Mouse (Mus musculus): ENCODE data around the gene Dkk1. TPM values are rescaled to one million over a fixed set of nuclear protein-coding genes. Genes with fewer than 3 reads are reported as not detected.
"Not testable (repeated sequence)": the region's sequence is repeated elsewhere in the genome, so short reads cannot be mapped to it uniquely, and the experiment has no call there.

The Dkk1 gene
- total RNA-seq (2021), result not detected
- long read RNA-seq, experiment 1, result 0 reads
- long read RNA-seq, experiment 2, result 0 reads

DNA sequence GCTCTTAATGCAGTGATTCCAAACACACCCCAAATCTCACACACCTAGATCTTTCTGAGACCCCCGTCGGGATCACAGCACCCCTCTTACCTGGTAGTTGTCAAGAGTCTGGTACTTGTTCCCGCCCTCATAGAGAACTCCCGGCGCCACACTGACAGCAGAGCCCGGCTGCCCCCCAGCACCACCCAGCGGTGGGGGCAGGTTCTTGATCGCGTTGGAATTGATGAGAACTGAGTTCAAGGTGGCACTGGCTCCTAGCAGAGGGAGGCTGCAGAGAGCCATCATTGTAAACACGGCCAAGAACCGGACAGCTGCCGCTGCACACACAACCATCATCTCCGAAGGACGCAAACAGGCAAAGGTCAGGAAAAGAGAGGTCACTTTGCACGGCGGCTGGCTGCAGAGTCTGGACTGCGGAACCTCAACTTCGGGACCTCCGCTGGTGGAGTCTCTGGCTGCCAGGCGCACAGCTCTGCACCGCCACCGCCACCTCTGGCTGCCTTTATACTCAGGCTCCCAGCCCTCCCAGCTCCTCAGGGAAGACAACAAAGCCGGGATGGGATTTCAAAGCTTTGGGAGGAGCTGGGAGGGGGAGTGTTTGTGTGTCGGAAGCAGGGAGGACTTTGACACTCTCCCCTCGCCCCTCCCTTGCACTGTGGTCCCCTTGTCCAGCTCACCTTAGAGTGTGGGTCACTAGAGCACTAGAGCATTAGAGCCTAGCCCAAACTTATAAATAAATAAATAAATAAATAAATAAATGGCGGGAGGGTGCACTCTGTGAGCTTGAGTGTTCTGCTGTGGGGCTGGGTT, at the start of gene Dkk1:
Dkk1 (minus strand) TSS at position 622 of the 810 bp plus-strand sequence.
- peak in 1 of 2 experiments; percentile 12 for DNase-seq (ENCODE audit: low spot score in 2 of 2)

- DNase-seq (ENCODE audit: low spot score in 2 of 2), result no peak
Observed at GRCm38 (mm10) chr19:30586366-30586765, 36.9 kb upstream of the Dkk1 start.

DNA sequence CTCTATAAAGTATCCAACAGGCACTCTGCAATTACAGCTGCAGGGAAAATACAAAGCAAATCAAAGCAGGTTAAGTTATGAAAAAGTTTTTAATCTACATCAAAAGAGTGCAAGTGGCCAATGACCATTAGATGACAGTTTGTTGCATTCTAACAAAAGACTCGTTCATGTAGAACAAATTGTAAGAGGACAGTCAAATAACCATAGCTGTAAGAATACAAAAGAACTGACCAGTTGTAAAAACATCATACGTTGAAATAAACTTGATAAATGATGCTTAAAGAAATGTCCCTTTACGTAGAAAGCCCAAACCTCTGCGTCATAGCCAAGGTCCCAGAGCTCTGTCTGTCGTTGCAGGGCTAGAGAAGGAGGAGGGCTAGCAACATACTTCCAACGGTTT, 15.1 kb upstream of the Dkk1 start:
- DNase-seq (ENCODE audit: low spot score in 2 of 2), result no peak

DNA sequence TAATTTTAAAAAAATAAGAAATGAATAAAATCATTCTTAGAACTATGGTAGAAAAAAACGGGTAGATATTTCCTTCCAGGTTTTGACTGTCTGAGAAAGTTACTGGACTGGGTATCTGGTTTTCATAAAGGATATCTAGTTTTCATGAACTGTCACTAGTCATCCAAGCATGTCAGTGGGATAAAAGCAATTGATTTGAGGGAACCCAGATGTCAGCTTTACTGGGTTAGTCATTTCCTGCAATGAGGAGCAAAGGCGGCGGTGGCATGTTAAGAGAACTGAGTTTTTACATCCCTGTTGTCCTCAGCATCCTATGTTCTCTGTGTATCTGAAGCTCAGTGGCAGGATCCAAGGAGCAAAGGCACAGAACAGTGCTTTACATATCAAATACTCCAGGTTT, 14.4 kb upstream of the Dkk1 start:
- DNase-seq (ENCODE audit: low spot score in 2 of 2), result no peak

DNA sequence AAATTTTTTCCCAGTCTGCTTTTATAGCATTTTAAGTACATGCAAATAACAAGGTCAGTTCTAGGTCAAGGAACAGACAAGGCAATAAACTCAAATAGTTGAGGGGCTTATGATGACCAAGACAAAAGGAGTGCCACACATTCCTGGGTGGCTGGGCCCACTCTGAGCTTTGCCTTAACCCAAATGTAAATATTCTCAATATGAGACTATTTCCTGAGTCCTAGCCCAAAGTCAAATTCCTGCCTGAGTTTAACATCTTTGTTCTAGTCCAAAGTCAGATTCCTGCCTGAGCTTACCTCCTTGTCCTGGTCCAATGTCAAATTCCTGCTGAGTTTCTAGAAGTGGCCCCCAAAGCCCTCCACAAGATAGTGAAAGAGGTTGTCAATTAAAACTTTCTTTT, 8.6 kb upstream of the Dkk1 start:
- no peak for DNase-seq (ENCODE audit: low spot score in 2 of 2)

GRCm38 (mm10) chr19:30554467-30554881, 5.0 kb upstream of the Dkk1 start:
- peak; percentile 39 to 68 for DNase-seq (ENCODE audit: low spot score in 2 of 2)

- no peak for DNase-seq (ENCODE audit: low spot score in 2 of 2)
Observed at GRCm38 (mm10) chr19:30553740-30554139, 4.3 kb upstream of the Dkk1 start.

DNA sequence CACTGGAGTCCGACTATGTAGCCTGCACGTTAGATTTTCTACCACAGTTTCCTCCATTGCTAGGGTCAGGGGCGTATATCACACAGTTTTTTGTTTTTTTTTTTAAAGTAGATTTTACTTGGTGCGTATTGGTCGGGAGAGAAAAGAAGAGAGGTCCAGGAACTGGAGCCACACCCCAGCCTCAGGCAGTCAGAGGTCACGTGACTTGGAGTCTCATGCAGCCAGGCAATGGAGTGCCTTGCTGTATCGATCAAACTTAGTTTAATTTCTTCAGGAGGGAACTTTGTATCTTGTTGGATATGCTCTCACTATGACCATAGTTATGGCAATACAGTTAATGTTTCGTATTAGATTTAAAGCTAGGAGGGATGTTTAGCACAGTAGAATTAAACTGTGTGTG, 2.8 kb upstream of the Dkk1 start:
- no peak for DNase-seq (ENCODE audit: low spot score in 2 of 2)

GRCm38 (mm10) chr19:30549854-30550647, 586 bp upstream of the Dkk1 start:
- no peak for DNase-seq (ENCODE audit: low spot score in 2 of 2)

DNA sequence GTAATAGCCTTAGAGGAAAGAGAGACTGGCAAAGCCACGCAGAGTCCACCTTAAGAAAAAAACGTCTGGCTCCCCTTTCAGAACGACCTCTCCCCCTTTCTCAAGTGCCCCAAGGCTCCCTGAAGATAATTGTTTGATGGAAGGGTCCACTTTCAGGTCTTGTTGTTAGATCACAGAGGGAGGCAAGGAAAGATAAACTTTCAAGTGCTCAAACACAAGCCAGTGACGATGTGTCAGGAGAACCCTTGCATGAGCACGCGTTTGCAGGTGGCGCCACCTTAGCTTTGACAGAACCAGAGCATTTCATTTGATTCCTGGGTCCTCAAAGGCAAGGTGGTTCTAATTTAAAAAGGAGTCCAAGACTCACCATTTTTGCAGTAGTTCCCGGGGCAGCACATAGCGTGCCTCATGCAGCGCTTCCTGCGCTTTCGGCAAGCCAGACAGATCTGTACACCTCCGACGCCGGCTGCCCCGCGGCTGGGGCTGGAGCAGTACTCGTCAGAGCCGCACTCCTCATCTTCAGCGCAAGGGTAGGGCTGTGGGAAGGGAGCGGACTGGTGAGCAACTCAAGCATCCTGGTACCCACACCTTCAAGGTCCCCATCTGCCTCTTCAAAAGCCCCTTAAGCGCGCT, 938 bp downstream of the Dkk1 start:
- no peak for DNase-seq (ENCODE audit: low spot score in 2 of 2)

DNA sequence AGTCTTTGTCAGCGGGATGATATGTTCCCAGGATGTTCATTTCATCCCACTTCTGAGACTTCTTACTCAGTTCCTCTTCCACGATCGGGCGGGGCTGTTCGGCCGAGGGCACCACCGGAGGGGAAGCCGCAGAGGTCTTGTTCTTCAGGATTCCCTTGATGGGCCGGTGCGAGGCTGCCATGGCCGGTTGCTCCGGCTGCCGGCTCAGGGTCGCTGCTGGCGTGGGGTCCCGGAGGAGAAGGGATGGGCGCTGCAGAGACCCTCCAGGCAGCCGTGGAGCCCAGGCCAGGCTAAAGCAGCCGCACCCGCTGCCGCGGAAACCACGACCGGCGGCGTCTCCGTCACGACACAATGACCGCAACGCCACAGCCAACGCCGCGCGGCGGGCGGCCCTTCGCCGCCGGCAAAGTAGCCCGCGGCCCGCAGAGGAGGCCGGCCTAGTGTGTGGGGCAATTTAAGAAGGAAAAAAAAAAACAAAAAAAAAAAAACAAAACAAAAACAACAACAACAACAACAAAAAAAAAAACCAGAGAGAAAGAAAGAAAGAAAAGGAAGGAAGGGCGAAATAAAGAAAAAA, 10.0 kb downstream of the Dkk1 start:
- DNase-seq (ENCODE audit: low spot score in 2 of 2), result not testable (repeated sequence)

DNA sequence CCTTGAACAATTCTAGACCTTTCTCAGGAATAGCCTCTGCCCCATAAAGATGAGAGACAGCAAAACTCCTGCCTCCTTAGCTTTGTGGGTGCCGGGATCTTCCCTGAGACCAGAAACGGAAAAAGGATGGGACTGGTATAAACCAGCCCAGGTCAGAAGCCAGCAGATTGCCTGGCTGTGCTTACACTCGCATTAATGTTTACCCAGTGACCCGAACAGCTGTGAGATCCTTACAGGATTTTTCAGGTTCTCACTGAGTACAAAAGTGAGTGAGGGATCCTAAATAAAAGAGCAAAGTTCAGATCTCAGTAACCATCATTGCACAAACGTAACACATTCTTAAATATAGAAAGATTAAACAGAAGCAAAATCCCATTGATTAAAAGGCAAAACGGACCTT, 32.7 kb downstream of the Dkk1 start:
- DNase-seq (ENCODE audit: low spot score in 2 of 2), result no peak

DNA sequence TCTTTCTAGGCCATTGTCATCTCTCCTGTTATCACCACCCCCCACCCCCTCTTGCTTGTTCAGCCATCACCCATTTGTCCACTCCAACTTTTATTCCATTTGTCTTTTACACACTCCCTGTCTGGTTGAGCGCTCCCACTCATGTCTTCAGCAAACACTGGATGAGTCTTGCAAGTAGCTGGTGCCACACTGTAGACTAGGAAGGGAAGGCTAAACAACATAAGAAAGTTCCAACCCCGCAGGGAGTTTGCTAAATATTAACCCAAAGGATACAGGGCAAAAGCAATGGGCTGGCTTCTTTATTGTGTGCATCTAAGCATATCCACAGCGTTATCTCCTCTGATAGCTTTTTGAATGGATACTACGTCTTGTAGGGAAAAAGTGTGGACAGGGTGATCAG, 39.0 kb downstream of the Dkk1 start:
- no peak for DNase-seq (ENCODE audit: low spot score in 2 of 2)

DNA sequence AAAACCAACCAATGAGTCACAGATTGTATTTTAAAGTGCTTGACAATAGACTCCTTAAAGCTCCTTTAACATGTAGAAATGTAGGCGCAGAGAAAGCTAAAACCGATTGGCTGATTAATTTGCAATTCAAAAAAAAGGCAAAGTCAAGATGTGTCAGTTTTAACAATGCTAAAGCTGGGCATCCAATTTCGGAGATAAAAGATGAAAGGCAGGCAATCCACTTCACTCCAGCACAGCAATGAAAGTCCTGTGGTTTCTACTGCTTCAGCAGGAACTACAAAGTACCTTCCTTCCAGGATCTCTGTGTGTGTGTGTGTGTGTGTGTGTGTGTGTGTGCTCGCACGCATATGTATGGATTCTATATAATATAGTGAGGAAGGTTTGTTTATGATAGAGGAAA, 44.0 kb downstream of the Dkk1 start:
- DNase-seq (ENCODE audit: low spot score in 2 of 2), result no peak
